Mouse (Mus musculus): ENCODE measurements around the gene Snx10.
A peak's percentile ranks its signal among the peaks of the same experiment; 100 is the strongest.

The Snx10 gene

DNA sequence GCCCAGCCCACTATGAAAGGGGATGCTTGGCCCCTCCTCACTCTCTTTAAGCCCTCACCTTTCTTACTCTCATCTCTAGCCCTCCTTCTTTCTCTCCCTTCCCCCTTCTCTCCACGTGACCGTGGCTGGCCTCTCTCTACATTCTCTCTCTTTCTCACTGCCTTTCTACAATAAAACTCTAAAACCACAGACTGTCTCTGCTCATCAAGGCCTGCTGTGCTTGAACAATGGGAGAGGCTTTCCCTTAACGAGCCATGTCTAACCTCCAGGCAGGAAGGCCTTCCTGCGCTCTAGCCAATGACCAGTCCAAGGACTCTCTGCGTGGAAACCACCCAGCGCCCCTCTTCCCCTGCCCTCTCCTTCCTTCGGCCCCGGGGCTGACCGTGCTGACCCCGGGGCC lies 11.9 kb downstream of the Snx10 start:
- DNase-seq = no peak

DNA sequence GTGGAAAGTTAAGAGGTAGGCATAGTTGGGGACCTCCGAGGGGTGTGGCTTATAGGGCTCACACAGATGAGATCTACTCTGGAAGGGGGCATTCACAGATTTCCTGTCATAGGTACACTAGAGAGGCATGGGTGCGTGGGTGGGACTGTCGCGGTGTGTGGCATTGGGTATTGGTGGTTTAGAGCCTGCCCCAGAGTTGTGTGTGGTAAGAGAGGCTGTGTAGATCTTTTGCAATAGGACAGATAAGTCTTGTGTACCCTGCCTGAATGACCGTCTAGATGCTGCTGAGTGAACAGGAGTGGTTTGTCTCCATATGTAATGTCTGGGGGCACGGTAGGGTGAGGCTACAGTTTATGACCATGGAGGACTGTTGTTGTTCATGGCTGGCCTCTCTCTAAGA lies 16.8 kb downstream of the Snx10 start:
- DNase-seq = no peak

DNA sequence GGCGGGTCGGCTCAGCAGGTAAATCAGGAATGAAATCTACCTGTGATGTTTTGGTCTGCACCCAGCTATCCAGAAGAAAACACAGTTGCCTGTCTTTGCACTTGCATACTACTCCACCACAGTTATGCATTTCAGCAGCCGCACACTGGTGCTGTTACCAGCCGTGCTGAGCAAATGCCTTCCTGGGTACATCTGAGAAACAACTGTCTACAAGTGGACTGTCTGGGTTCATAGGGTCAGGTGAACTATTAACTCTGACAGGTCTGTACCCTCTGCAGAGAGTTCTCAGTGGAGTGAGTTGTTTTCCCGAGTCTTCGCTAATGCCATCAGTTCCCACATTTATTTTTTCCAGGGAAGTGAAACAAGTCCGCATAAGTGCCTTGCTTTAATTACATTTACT lies 17.7 kb downstream of the Snx10 start:
- DNase-seq = peak; percentile 61

DNA sequence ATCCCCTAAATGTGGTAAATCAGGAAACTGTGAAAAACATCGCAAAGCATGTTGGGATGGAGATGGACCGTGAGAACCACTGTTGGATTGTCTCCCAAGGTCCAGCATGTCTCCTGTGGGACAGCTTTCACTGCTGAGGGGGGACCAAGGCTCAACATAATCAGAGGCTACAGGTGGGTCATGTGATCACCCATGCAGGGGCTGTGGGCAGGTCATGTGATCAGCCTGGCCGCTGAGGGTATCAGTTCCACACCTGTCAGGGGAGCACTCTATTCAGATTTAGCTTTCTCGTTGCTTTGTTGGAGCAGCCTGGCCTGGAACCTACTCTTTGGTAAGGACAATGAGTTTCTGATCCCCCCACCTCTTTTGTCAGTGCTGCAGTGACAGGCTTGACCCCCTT lies 18.4 kb downstream of the Snx10 start:
- no peak for DNase-seq

DNA sequence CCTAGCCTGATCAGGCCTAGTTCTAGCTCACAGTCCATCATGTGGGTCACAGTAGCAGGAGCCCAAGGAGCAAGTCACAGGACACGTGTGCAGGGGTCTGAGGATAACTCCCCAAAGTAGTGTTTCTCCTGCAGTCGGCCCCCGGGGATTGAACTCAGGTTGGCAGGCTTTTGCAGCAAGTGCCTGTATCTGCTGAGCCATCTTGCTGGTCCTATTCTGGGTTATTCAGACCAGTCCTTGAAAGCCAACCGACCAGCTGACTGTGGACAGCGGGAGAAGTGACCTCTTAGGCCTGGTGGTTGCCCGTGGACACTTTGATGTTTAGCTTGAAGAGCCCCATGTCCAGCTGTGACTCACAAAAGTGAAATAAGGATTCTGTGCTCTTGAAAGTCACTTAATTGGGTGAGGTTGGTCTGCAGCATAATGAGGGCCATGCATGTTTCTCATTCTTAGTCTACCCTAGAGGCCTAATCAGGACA lies 20.0 kb downstream of the Snx10 start:
- DNase-seq = no peak

DNA sequence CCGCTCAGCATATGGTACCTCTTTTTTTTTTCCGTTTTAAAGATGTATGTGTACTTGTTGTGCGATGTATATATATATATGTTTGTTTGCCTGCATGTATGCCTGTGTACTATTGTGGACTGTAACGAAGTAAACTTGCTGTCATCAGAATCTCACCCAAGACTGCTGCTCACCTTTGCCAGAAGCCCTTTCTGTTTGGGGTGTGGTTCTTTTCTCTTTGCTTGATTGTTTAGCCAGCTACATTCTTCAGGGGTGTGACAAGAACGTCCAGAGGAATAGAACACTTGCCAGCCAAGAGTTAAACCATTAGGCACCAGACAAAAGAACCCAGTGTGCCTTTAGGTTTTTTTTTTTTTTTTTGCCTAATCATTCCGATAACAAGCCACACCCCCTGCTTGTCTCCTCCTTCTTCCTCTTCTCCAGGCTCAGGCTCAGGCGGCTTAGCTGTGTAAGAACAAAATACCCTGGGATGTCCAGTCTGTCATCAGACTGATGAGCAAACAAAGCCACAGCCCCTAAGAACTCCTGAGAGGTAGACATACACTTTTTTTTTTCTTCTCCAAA lies 20.5 kb downstream of the Snx10 start:
- DNase-seq = peak; percentile 34

DNA sequence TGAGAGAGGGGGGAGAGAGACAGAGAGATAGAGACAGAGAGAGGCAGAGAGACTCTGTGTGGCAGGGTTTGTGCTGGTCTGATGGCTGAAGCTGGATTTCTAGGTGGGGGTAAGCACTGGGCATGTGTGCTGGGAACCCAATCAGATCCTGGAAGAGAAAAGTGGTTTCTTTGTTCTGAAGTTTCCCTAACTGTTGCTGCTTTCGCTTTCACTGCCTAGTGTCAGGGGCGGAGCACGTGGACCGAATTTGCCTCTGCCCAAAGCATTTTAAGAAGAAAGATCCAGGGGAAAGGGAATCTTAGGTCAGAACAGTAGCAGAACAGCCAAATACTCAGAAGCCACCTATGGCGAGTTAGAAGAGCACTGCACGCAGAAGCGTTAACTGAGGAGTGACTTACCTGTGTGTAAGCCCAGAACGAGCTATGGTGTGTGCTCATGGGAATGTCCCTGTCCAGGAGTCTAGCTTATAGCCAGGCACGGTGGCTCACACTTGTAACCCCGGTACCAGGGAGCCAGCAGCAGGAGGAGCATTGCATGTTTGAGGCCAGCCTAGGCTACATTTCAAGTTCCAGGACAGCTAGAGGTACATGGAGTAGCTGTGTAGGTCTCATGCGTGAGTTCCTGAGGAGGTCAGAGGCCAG lies 21.6 kb downstream of the Snx10 start:
- peak; percentile 39 for DNase-seq

DNA sequence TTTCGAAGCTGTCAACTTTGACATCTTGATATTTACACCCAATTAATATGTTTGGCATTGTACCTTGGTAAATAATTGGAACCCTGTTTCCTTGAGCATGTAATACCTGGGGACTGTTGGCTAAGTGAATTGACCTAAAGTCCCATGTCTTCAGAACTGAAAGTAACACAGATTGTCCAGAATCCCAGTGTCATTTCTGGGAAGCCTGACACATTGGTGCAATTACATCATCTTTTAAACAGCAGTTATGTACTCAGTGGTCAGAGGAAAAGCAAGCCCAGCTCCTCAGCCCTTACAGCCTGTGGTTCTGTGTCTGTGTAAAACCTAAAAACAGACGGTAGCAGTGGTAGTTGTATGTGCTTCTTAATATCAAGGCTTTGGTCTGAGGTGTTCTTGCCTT lies 22.4 kb downstream of the Snx10 start:
- DNase-seq = no peak

DNA sequence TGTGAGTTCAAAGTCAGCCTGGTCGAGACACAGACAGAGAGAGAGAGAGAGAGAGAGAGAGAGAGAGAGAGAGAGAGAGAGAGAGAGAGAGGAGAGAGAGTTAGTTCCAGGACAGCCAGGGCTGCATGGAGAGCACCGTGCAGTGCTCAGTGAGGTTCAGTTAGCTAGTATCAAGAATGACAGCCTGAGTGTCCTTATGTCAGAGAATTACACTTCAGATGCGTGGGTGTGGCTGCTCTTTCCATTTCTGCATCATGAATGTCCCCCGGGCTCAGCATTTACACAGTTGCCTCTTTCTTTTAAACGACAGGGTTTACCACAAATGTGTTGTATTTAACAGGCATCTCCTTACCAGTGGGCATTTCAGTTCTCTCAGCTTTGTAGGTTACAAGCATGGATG lies 25.1 kb downstream of the Snx10 start:
- no peak for DNase-seq

DNA sequence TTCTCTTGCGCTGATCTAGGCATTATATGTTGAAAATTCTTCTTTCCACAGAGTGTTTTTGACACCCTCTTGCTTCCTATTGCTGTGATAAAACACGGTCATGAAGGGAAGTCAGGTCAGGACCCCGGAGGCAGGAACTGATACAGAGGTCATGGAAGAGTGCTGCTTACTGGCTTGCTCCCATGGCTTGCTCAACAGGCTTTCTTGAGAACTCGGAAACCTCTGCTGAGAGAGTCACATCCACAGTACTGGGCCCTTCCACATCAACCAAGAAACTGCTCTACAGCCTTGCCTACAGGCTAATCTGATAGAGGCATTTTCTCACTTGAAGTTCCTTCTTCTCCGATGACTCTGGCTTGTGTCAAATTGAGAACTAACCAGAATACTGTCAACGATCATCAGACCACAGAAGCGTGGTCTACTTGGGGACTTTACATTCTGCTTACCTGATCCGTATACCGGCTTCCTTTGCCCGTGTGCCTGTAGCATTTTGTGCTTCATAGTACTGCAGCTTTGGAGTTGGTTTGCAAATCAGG lies 27.6 kb downstream of the Snx10 start:
- no peak for DNase-seq

DNA sequence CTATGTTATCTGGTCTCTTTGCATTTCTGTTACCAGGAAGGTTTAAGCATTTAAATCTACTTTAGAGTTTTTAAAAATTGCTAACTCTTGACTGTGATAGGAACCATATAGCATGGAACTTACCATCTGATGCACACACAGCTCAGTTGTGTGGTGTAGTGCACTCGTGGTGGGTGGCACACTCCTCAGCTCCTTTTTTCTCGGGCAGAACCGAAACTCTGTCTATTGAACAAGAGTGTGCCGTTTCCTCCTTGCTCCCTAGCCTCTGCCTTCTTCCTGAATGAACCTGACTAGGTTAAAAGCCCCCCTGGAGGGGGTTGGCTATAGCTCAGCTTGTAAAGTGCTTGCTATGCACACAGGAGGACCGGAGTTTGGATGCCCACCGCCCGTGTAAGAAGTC lies 32.9 kb downstream of the Snx10 start:
- no peak for DNase-seq

DNA sequence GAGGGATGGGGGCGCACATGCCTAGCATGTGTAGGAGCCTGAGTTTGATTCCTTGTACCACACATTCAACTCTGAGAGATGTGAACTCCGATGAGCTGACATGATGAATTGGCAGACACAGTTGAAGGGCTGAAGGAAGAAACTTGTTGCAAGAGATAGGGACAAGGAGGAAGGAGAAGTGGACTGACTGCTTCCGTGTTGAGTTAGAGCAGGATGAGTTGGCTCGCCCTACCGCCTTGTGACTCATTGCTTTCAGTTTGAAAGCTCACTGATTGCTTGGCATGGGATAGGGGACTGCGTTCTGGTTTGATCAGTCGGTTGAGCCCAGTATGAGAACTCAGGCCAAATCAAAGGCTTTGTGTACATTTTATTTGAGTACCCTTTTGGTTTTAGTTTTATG lies 34.6 kb downstream of the Snx10 start:
- no peak for DNase-seq

DNA sequence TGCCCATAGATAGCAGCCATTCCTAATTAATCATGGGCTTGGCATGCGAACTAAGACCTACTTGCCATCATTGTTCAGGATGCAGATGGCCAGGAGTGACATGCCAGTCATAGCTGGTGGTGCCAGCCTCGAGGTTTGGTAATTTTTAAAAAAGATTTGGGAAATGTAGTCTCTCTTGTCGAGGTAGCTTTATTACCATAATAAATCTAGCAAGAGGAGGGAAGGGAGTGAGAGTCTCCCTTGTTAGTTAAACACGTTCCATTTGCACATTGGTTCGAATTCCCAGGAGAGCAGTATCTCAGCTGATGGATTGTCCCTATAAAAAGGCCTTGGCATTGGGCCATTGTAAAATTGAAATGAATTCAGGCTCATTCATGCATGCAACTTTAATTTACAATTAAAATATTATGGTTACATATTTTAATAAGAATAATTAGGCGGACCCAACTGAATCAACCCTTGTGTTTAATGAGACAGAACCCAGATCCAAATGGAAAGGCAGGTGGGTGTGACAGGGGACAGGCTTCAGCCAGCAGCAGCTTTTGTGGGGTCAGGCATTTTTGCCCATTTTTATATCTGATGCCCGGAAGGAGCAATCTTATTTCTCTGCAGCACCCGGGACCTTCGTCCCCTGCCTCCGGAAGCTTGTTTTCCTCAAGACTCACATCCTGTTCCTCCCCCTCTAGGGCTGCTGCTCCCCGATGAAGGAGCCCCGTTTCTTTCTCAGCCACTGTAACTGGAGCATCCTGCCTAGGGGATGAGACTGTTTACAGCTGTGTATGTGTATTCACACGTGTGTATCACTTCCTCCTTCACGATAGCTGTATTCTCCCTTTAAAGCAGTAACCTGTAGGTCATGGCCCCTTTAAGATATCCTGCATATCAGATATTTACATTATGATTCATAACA lies 43.3 kb downstream of the Snx10 start:
- DNase-seq = no peak

DNA sequence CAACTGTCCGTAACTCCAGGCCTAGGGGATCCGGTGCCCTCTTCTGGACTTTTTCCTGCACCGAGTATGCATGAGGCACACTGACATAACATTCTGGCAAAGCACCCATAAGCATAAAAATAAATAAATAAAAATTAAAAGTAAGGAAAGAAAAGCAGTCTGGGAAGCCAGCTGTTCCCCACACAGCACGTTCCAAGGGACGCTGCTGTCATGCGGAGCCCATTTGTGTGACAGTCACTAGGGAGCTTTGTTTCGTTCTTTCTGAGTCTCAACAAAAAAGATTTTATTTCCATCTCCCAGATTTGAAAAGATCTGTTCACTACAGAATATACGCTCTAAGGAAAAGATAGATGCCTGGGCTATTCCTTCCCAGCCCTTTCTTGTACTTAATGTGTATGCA lies 45.4 kb downstream of the Snx10 start:
- no peak for DNase-seq

DNA sequence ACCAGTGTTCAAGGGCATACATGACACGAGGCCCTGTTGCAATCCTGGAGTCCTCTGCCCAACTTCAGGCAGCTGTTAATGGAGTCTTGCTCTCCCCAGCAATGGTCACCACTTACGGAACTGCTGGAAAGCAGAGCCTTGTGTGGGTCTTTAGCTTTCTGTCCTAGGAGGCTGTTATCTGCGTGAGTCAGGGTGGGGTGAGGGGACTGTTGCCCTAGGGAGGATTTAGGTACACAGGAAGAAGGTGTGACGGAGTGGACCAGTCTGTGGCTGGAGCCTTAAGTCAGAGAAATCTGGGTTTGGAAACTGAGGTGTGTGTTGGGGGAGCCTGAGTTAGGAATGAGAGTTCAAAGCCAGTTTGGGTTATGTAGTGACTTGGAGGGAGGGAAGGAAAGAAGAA lies 49.4 kb downstream of the Snx10 start:
- DNase-seq = no peak

DNA sequence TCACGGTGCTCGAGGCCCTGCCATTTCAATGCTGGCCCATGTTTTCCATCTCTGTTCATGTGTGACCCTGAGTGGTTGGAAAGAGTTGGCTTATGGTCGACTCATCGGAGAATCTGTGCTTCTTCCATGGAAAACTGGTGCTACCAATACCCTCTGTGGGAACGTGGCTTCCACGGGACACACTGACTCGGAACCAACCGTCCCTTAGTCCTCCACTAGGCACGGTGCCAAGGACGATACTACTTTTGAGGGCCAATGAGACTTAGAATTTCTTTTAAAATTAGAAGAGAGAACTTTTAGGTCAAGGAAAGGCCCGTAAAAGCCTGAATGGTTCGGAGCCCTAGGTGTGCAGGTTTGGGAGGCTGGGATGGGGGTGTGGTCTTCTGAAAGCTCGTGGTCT lies 50.4 kb downstream of the Snx10 start:
- no peak for DNase-seq

DNA sequence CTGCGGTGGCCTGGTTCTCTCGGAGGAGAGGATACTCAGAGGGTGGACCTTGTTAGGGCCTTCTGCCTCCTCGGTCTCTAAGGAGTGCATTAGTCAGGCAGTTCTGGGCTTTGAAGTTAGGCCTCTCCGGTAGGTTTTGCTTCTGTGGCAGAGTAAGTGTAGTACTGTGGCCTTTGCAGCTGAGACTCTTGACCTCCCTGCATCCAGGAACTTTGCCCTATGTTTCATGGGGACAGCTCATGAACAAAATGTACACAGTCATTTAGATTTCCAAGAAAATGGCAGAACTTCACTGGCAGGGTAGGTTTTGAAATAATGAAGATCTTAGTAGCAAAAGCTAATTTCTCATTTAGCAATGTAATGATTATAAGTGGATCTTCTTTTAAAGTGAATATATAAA lies 54.7 kb downstream of the Snx10 start:
- no peak for DNase-seq

DNA sequence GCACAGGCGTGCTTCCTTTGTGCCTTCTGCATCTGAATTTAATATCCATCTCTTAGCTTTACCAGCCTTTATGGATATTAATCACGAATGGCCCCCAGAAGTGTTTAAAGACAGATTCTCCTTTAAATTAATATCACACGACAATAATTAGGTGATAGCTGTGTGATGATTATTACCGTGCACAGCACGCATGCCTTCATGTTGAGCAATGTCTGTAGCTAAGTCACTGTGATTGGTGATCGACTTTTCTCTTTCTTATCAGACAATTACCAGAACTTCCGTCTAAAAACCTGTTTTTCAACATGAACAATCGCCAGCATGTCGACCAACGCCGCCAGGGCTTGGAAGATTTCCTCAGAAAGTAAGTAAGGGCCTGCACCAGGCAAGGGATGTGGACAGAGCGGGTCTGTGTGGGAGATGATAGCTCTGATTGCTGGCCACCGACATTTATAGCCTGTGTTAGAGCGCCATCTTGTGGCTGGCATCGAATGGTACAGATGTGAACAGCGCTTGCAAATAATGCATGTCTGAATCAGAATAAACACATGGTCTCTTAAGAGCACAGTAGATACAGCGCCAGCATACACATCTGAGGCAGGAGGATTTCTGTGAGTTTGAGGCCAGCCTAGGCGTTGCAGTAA lies 56.5 kb downstream of the Snx10 start:
- peak; percentile 88 for DNase-seq

DNA sequence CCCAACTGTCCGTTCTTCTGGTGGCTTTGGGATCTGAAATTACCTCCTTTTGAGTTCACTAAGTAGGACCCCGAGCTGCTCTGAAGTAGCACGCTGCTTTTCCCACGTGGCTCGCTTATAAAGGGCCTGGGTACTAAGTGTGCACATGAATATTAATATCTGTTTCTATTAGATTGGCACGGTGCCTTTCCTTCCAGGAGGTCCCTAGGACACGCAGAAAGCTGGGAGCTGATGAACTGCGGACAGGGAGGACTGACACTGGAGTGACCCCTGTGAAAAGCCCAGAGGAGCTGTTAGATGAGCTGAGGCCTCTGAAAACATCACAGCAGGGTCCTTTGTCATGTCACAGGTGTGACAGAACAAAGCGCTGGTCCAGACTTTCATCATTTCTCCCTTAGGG lies 57.7 kb downstream of the Snx10 start:
- no peak for DNase-seq

DNA sequence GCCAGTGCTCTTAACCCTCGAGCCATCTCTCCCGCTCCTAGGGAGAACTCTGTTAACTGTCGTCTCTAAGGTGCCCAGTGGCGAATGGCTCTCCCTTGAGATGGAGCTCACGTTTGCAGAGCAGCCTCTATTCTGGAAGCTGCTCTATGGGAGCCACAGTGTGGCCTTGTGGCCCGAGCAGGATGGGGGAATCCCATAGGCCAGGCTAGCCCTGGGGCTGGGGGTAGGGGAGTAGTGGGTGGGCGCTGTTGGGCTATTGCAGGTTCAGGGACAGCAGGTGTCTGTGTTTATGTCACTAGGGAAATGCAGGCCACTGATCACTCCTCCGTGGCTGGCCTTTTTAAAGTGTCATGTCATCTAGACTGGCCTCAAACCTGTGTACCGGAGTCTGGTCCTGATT lies 58.4 kb downstream of the Snx10 start:
- DNase-seq = no peak

DNA sequence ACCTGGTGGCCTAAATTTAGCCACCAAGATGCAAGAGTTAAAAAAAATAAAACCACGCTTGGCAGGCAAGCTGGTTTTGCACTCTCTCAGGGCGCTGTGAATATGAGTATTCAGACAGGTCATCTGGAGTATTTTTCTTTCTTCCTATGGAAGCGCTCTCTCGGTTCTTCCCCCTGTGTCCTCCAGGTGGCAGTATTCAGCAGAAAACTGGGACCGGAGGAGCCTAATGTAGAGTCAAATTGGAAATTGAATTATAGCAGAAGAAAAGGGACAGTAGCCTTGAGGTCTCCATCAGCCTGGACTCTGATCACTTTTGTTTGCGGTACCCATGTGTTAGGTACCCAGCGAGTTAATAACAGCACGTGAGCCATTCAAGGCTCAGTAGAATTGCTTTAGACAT lies 62.3 kb downstream of the Snx10 start:
- peak; percentile 71 for DNase-seq

DNA sequence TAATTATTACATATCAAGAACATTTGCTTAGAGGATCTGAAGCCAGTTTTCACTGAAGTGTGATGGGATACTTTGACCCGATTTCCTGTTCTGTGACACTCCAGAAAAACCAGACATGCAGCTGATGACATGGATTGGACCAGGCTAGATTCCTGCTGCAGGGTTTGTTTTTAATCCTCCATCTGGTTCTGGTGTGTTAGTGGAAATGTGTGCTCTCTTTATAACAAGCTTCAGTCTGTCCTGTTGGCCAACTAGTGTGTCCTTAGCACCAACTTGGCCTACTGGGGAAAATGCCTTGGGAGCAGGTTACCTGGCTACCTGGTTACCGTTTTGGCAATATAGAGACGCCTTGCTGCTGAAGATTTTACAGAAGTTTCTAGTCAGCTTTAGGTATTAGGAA lies 63.6 kb downstream of the Snx10 start:
- DNase-seq = no peak

DNA sequence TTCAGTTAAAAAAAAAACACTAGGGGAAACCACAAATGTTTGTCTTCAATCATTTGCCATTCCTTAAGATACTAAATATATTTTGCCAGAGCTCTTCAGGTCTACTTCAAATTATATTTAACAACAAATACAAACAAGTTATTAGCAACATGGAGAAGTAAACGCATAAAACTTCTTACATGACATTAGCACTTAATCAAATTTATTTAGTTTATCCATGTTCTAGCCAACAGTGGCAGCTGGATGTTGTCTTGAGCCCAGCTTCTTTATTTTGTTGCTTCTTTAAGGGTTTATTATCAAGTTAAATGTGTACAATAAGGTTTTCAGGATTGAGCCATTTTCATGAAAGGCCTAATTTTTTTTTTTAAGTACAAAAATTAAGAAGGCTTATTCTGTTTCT lies 67.6 kb downstream of the Snx10 start:
- no peak for DNase-seq
